Mouse (Mus musculus): ENCODE measurements around the gene Rhebl1.

DNA sequence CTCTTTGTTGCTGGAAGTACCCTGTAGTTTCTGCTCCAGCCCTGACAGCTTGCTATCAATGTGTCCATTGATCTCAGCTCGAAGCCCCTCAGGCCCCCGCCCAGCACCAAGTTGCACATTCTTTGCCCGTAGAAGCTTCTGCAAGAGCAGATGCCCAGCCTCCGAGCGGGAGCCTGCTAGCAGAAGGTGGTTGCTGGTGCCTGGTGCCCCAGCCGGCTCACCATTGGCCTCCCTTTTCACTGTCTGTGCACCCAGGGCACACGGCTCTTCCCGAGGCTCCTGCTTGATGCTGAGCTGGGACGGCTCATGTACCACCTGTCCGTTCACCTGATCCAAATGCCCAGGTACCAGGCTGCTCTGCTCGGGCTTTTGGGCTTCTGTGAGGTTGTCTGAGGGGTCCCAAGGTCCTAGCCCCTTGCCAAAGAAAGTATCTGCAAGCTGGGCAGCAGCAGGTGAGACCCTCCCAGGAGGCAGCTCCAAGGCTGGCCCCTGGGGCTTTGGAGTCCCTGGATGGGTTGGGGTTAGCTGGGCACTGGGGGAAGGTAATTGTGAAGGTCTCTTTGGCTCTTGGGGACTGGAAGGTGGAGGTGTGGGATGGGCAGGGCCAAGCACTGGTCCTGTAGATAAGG, 50.6 kb downstream of the Rhebl1 start:
- no peak for TF ChIP-seq CTCF (IDR thresholded peaks at IDR 0.05; ENCODE audit: borderline replicate concordance, extremely low read depth, insufficient read depth, insufficient read length)
- TF ChIP-seq POLR2A (IDR thresholded peaks at IDR 0.05; ENCODE audit: borderline replicate concordance, extremely low read depth, insufficient read depth, insufficient read length, poor library complexity, severe bottlenecking) = no peak
